Mouse (Mus musculus) stomach, embryonic 15.5 days (tissue): ENCODE measurements at regions not wholly inside any gene's neighbourhood (a gene's known extent, or its start where the extent isn't known, plus 50 kb on each side); places are given as distances from the start of the nearest gene placed in this dataset.

ENCODE experiments used
- ATAC-seq: fragments of 200-750 bp; cut with Nextera tagmentation; 2 replicates; pipeline ENCODE4 v1.8.0; 2017; ENCODE audit warnings: low read depth, moderate number of reproducible peaks, moderate TSS enrichment; ENCODE audit not compliant: insufficient read depth, low FRiP score
- H3K27ac ChIP-seq: fragments of 300-500 bp; sonication (generic); 2 replicates; pipeline ENCODE4 v1.5.1; 2015; ENCODE audit warnings: mild to moderate bottlenecking, inconsistent platforms
- H3K27me3 ChIP-seq: fragments of 300-500 bp; sonication (generic); replicated peaks from 2 replicates; pipeline ENCODE4 v1.6.1; 2015; ENCODE audit warnings: inconsistent platforms
- H3K36me3 ChIP-seq: fragments of 300-500 bp; sonication (generic); 2 replicates; pipeline ENCODE4 v1.6.1; 2015; ENCODE audit warnings: inconsistent platforms
- H3K4me1 ChIP-seq: fragments of 300-500 bp; sonication (generic); 2 replicates; pipeline ENCODE4 v1.6.1; 2015; ENCODE audit warnings: inconsistent platforms
- H3K4me2 ChIP-seq: fragments of 300-500 bp; sonication (generic); 2 replicates; pipeline ENCODE4 v1.6.1; 2015; ENCODE audit warnings: mild to moderate bottlenecking, inconsistent platforms
- H3K4me3 ChIP-seq: fragments of 300-500 bp; sonication (generic); replicated peaks from 2 replicates; pipeline ENCODE4 v1.5.1; 2015; ENCODE audit warnings: inconsistent platforms
- H3K9ac ChIP-seq: fragments of 300-500 bp; sonication (generic); 2 replicates; pipeline ENCODE4 v1.6.1; 2015; ENCODE audit warnings: inconsistent platforms
- H3K9me3 ChIP-seq: fragments of 300-500 bp; sonication (generic); 2 replicates; pipeline ENCODE4 v1.6.1; 2016; ENCODE audit warnings: inconsistent platforms
- WGBS: fragments of 180-500 bp; shearing (Covaris S2); methylation state at CpG from one replicate; pipeline ENCODE4 v1.1.7; 2015; 5-methylcytosine and 5-hydroxymethylcytosine counted together

DNA sequence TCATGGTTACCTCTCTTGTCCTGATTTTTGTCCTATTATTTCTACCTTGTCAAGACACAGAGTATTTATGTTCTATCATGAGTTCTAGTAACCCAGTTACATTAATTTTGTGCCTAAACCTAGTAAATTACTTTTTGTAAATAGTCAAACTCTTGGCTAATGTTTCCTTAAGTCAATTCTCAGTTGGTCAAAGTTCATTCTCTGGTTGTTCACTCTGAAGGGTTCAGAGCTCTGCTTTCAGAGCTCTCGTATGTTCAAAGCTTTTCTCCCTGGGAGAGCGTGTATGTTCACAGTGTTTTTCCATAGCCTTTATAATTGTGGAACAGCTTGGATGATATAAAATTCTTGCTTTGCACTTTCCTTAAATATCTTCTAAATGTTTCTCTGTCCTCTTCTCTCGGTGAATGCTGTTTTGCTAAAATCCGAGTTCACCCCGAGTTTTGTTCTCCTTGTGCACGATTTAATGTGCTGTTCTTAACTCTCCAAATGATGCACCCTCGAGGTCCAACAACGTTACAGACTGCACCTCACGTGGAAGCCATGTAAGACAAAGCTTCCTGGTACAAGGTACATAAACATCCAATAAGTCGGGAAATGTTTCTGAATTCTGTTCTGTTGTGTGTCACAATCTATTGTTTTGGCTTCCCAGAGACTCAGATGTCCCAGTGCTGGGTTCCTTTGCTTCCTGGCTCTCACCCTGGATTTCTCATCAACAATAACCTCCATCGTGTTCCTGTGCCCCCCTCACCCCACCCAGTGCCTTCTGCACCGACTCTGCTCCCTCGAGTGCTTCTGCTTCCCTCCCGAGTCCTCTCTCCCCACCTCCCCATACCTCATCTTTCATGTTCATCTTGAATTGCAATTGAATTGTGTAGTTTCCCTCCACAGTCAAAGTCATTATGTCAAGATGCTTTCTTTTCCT, 90.3 kb upstream of the Npas2 start:
- no peak overlapping the region for H3K4me3 ChIP-seq
- no peaks in the 10 kb centered on the region for H3K36me3 ChIP-seq
- WGBS: 74% methylated on average over 14 of the region's 14 CpGs
- H3K9me3 ChIP-seq: no peaks in the 10 kb centered on the region
- no peak overlapping the region for H3K27ac ChIP-seq
- ATAC-seq: no peak
- H3K9ac ChIP-seq: no peak overlapping the region
- H3K4me1 ChIP-seq: 0 out of 2 replicates have a peak, but pooled peaks cover 8% of the 10 kb centered on the region
- no peaks in the 10 kb centered on the region for H3K27me3 ChIP-seq
- H3K4me2 ChIP-seq: no peak overlapping the region

DNA sequence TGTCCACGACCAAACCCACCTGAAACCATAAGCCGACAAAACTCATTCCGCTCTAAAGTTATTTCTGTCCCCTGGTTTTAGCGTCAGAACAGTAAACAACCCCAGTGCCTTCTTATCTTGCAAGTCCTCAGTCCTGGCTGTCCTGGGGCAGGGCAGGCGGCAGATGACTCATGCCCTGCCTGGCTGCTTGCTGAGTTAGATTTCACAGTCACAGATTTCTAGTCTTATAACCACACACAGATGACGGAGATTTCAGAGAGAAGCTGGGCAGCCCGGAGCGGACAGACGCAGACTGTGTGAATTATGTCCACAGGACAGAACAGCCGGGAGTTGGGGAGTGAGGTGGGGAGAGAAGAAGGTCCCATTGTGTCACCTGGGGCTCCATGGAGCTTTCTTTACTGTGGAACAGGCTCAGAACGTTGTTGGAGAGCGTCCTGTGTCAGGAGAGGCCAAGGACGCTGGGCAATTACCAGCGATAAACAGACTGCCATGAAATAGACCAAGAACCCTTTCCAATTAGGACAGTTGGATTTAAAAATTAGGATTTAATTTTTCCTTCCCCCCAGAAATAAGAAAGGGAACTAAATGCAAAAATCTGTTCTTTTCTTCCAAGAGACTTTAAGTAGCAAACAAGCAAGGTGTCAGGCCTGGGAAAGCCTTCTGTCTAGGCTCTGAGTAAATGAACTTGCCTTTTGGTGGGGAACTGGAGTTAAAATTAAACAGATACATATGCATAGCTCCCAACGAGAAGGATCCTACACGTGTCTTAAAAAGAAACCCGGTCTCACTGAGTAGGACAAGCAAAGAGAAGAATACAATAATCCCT, 87.8 kb upstream of the Npas2 start:
- Histone ChIP-seq H3K9me3 (no peaks in the 10 kb centered on the region), H3K36me3 (no peaks in the 10 kb centered on the region), H3K4me2 (no peak overlapping the region), H3K27me3 (no peaks in the 10 kb centered on the region), H3K9ac (no peak overlapping the region), H3K4me1 (0 out of 2 replicates have a peak, but pooled peaks cover 8% of the 10 kb centered on the region), H3K27ac (peak overlapping the region; percentile 21; the same call in 1 of the 2 replicates), H3K4me3 (no peak overlapping the region)
- 46% methylated on average over 17 of the region's 17 CpGs for WGBS
- peak; percentile 78 for ATAC-seq

DNA sequence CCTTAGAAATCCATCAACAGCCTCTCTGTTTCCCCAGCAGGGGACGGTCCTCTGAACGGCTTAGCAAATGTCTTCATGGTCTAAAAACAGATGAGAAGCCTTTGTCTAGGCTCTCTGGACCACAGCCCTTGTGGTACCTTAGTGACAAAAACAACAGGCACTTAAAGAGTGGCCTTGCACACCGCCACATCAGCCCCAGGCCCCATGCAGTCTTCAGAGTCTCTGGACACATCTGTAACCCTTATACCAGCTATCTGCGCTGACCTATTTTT, 87.2 kb upstream of the Npas2 start:
- Histone ChIP-seq H3K9ac (no peak overlapping the region), H3K4me2 (no peak overlapping the region), H3K27me3 (no peaks in the 10 kb centered on the region), H3K9me3 (no peaks in the 10 kb centered on the region), H3K4me3 (no peak overlapping the region), H3K36me3 (no peaks in the 10 kb centered on the region), H3K4me1 (0 out of 2 replicates have a peak, but pooled peaks cover 8% of the 10 kb centered on the region), H3K27ac (no peak overlapping the region)
- WGBS: 88% methylated on average over 4 of the region's 4 CpGs
- ATAC-seq: no peak

DNA sequence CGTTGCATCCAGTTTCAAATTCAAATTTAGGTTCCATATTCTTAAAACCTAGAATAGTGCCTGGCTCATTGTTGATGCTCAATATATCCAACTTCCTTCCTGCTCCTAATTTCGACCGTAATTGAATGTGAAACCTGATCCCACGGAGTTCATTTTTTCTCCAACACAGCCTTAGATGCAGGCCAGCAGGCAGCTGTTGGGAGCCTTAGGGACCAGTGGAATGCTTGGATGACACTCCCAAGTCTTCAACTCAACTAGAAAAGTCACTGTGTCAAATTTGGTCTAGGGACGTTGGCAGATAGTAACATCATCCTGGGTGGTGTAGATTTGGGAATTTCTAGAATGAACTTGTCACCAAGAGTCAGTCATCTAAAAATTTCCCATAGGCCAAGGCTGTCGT, 86.9 kb upstream of the Npas2 start:
- H3K4me1 ChIP-seq: 0 out of 2 replicates have a peak, but pooled peaks cover 8% of the 10 kb centered on the region
- H3K9me3 ChIP-seq: no peaks in the 10 kb centered on the region
- H3K4me2 ChIP-seq: no peak overlapping the region
- H3K36me3 ChIP-seq: no peaks in the 10 kb centered on the region
- 68% methylated on average over 6 of the region's 6 CpGs for WGBS
- no peak overlapping the region for H3K27ac ChIP-seq
- H3K9ac ChIP-seq: no peak overlapping the region
- no peaks in the 10 kb centered on the region for H3K27me3 ChIP-seq
- no peak overlapping the region for H3K4me3 ChIP-seq
- no peak for ATAC-seq

DNA sequence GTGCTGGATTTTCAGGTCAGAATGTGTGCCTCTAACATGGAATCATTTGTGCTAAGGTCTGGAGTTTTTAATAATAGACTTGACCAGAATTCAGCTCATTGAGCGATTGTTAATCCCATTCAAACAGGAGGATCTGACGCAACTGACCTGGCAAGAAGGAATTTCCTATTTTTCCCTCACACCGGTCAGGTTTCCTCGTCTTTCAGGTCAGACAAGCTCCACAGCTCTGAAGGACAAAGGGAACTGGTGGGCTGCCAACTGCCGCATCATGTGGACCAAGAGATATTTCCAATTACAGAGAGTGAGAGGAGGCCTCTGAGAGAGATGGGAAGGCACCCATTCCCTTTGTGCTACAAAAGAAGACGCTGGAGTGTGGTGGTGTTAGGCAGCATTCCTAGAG, 77.2 kb upstream of the Npas2 start:
- Histone ChIP-seq H3K9ac (no peak overlapping the region), H3K36me3 (no peaks in the 10 kb centered on the region), H3K9me3 (no peaks in the 10 kb centered on the region), H3K4me1 (no peaks in the 10 kb centered on the region), H3K27me3 (no peaks in the 10 kb centered on the region), H3K4me2 (no peak overlapping the region), H3K27ac (no peak overlapping the region), H3K4me3 (no peak overlapping the region)
- WGBS: 81% methylated on average over 6 of the region's 6 CpGs
- ATAC-seq: no peak

DNA sequence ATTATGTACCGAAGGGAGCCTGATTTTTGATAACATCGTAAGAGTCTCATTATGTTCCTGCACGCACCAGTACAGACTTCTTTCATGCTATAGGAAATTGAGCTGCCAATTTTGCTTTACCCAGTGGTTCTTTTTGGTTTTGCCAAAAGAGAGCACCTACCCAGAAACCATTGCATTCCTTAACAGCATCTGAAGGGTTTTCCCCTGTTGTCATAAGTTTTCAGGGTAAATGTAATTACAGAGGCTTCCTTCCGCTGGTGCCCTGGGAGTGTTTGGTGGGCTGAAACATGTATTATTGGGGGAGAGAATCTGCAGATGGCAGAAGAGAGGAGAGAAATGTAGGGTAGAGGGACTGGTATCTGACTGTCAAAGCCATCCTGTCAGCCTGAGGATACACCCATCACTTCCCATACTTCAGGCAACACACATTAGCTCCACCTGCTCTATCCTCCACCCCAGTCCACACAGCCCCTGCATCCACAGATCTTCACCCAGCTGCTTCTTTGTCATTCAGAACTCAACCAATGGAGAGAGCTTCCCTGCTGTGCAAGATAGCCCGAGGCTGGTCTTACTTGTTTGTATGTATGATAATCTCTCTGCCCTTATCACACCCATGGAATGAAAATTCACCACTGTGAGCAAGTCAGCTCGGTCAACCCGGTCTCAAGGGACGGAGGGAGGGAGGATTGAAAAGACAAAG, 71.1 kb upstream of the Npas2 start:
- no peaks in the 10 kb centered on the region for H3K4me1 ChIP-seq
- H3K27ac ChIP-seq: no peak overlapping the region
- no peaks in the 10 kb centered on the region for H3K9me3 ChIP-seq
- no peak overlapping the region for H3K9ac ChIP-seq
- no peak for ATAC-seq
- no peaks in the 10 kb centered on the region for H3K36me3 ChIP-seq
- H3K27me3 ChIP-seq: no peaks in the 10 kb centered on the region
- H3K4me3 ChIP-seq: no peak overlapping the region
- no peak overlapping the region for H3K4me2 ChIP-seq
- 55% methylated on average over 8 of the region's 8 CpGs for WGBS

DNA sequence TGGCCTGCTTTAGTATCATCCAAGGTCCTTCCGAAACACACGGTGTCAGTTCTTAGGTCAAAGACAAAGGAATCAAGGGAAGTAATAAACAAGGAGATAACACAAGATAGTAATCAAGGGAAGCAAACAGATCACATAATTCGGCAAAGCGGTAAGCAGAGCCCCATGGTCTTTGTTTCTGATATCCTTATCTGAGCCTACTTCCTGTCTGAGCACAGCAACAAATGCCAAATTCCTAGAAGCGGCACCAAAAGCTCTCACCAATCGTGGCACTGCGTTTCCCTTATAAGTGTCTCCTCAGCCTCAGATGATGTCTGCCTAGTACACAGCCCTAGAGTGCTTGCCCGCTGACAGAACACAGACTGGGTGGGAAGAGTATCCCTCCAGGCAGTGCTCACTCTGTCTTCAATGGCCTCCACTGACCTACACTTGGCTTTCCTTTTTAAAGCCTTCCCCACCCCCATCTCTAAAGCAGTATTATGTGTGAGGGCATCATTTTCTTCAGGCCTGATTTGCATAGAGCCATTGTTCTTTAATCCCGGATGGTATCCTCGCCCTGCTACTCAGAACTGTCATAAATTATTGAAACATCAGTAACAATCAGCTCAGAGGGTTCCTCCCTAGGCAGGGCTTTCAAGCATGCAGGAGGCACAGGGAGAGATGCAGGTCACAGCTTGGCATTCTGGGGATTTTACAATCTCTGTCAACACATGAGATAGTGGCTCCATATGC, 70.3 kb upstream of the Npas2 start:
- Histone ChIP-seq H3K9ac (no peak overlapping the region), H3K9me3 (no peaks in the 10 kb centered on the region), H3K4me3 (no peak overlapping the region), H3K27me3 (no peaks in the 10 kb centered on the region), H3K36me3 (no peaks in the 10 kb centered on the region), H3K4me2 (no peak overlapping the region), H3K4me1 (no peaks in the 10 kb centered on the region), H3K27ac (no peak overlapping the region)
- 52% methylated on average over 10 of the region's 10 CpGs for WGBS
- no peak for ATAC-seq

DNA sequence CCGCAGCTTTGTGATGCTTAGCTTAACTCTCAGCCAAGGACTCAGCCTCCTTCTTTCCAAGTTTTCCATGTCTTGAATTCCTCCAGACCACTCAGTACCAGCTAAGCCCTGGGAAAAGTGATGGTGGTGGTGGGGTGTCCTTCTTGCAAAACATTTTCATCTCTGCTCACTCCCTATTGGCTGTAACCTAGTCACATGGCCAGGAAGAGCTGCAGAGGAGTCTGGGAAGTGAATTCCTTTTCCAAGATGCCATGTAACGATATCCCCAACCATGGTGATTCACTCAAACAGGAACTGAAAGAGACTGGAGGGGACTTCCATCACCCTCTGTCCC, 69.8 kb upstream of the Npas2 start:
- WGBS: 79% methylated on average over 2 of the region's 2 CpGs
- ATAC-seq: no peak
- H3K4me2 ChIP-seq: no peak overlapping the region
- no peaks in the 10 kb centered on the region for H3K36me3 ChIP-seq
- H3K4me3 ChIP-seq: no peak overlapping the region
- no peaks in the 10 kb centered on the region for H3K27me3 ChIP-seq
- no peaks in the 10 kb centered on the region for H3K4me1 ChIP-seq
- H3K9ac ChIP-seq: no peak overlapping the region
- no peak overlapping the region for H3K27ac ChIP-seq
- no peaks in the 10 kb centered on the region for H3K9me3 ChIP-seq

DNA sequence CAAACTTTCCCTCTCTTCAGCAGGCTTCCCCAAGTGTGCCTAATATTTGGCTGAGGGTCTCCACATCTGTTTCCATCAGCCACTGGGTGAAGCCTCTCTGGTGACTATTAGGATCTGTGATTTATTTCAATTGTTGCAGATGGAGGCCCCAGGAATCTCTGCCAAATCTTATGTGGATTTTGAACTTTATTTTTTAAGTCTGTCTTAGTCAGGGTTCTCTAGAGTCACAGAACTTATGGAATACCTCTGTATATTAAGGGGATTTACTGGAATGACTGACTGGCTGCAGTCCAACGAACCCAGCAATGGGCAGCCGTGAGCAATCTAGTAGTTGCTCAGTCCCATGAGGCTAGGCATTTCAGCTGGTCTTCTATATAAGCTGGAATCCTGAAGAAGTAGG, 59.0 kb upstream of the Npas2 start:
- WGBS: 27% methylated on average over 2 of the region's 2 CpGs
- H3K36me3 ChIP-seq: no peaks in the 10 kb centered on the region
- H3K4me2 ChIP-seq: no peak overlapping the region
- ATAC-seq: no peak
- 0 out of 2 replicates have a peak, but pooled peaks cover 3% of the 10 kb centered on the region for H3K4me1 ChIP-seq
- H3K4me3 ChIP-seq: no peak overlapping the region
- H3K9me3 ChIP-seq: no peaks in the 10 kb centered on the region
- H3K27me3 ChIP-seq: no peaks in the 10 kb centered on the region
- H3K27ac ChIP-seq: no peak overlapping the region
- no peak overlapping the region for H3K9ac ChIP-seq

DNA sequence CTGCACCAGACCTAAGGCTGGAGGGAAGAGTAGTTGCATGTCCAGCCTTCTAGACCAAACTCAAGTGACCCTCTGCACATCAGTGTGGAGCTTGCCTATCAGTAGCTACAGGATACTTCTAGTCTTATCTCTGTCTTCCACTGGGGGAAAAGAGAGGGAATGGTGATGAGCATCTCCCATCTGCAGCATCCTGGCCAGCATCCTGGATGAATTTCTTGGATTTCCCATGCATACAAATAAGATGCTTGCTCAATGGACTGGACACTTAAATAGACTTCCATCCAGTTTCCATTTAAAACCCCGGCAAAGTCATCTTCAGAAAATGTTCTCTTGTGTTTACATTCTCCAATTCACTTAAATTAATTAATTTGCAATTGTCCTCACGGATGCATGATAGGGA, 50.5 kb upstream of the Npas2 start:
- WGBS: 76% methylated on average over 2 of the region's 2 CpGs
- no peak overlapping the region for H3K4me3 ChIP-seq
- ATAC-seq: no peak
- H3K36me3 ChIP-seq: no peaks in the 10 kb centered on the region
- no peak overlapping the region for H3K9ac ChIP-seq
- H3K4me2 ChIP-seq: no peak overlapping the region
- no peaks in the 10 kb centered on the region for H3K9me3 ChIP-seq
- no peak overlapping the region for H3K27ac ChIP-seq
- no peaks in the 10 kb centered on the region for H3K27me3 ChIP-seq
- no peaks in the 10 kb centered on the region for H3K4me1 ChIP-seq

DNA sequence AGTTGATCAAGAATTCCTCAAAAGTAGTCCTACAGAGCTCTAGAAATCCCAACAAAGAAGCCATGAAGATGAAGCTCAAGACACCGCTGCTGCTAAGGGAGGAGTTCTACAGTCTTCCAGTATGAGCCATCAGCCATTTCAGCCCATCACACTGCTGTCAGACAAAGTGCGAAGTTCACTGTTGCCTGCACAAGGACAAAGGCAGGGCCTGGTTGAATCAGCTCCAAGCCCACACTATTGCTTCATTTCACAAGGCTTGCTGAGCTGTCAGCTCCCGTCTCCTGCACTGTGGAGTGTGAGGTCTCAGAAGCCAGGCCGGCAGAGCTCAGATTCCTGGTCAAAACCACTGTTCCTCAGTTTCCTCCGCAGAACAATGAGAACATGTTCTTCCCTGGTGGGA, 49.9 kb upstream of the Npas2 start:
- Histone ChIP-seq H3K4me2 (no peak overlapping the region), H3K36me3 (no peaks in the 10 kb centered on the region), H3K27me3 (no peaks in the 10 kb centered on the region), H3K9me3 (no peaks in the 10 kb centered on the region), H3K4me3 (no peak overlapping the region), H3K9ac (no peak overlapping the region), H3K27ac (no peak overlapping the region), H3K4me1 (no peaks in the 10 kb centered on the region)
- whole genome bisulfite sequencing: 88% methylated on average over 5 of the region's 5 CpGs
- ATAC-seq: no peak
